Mouse (Mus musculus): ENCODE measurements around the gene Srp9.

Gene Srp9

DNA sequence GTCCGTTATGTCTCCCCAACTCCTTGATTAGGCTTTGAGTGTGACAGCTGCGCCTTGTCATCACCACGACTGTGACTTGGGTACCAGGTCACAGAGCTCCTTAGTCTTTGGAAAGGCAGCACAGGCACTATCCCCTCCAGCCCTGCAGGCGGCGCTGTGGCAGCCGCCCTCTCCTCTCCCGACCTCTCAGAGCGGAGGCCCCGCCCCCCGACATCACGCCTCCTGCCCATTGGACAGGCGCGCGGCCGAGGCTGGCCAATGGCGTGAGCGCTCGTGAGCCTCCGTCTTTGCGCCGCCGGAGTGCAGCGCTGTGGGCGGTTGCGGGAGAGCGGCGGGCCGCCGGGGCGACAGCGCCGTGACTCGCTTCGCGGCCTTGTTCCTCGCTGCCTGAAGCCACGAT, at the start of gene Srp9:
Gene Srp9 (plus strand): TSS at position 232 of the 400 bp plus-strand sequence.
- DNase-seq: peak; percentile 98

DNA sequence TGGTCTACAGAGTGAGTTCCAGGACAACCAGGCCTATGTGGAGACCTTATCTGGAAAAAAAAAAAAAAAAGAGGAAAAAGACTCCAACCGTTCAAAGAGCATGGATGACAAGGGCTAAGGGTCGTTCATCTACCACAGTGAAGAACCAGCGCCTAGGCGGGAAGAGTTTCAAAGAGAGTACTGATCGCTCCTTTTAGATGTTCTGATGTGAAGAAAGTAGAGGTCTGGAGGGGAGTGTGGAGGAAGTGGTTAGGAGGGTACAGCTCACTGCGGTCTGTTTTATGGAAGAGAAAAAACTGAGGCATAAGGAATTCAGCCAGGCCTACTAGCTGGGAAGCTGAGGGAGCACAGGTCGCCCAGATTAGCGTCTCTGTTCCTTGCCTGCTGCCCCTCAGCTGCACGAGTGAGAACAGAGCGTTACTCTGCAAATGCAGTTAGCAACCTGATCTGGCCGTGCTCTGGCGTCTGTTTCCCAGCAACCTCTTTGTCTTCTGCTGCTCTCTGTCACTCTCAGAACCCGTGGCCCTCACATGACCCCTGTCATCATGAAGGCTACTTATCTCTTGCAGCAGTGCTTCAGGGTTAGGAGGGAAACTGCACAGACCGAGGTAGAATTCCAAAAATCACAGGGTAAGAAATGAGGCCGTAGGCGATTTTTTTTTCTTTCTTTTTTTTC, 42.7 kb upstream of the Srp9 start:
- DNase-seq: no peak

DNA sequence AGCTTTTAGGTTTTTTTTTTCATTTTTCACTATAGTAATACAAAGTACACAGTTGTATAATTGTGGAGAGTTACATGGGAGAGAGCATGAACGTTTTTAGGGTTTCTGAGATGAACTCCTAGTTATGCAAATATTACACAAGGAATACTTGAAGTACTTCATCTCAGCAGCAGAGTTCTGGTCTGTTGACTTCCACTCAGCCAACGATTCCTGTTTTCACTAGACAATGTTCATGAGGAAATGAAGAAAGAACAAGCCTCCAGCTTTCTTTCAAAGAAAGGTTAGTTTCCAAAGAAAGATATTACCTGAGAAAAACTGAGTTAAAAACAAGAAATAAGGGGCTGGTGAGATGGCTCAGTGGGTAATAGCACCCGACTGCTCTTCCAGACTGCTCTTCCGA, 41.1 kb upstream of the Srp9 start:
- DNase-seq: no peak

DNA sequence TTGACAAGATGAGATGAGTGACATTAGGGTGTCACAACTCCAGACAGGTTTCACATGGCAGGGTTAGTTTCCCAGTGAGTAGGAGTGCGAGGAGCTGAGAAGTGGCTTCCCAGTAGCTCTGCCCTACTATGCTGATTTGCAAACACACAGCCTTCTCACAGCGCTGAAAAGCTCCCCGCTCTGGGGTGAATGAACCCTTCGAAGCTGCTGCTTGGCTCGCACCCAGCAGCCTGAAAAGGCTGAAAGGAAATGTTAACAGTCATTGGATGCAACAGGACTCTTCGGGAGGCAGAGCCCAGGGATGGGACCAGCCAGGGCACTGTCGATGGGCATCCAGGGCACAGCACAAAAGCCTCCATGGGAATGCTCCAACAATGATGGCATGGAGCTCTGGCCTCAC, 37.8 kb upstream of the Srp9 start:
- peak; percentile 14 for DNase-seq

DNA sequence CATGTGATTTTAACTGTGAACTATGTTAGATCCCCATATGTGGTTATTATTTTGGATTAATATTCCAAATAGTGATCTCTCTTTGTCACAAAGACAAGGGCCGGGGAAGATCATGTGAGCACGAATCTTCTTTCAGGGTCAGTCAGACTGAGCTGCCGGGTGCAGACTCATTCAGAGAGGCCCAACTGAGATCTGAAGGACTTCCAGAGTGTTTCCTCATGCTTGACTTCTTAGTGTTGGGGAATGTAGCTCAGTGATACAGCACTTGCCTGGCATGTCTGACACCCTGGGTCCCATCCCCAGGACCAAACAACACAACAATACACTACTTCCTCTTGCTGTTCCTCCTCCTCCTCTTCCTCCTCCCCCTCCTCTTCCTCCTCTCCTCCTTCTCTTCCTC, 37.2 kb upstream of the Srp9 start:
- no peak for DNase-seq

DNA sequence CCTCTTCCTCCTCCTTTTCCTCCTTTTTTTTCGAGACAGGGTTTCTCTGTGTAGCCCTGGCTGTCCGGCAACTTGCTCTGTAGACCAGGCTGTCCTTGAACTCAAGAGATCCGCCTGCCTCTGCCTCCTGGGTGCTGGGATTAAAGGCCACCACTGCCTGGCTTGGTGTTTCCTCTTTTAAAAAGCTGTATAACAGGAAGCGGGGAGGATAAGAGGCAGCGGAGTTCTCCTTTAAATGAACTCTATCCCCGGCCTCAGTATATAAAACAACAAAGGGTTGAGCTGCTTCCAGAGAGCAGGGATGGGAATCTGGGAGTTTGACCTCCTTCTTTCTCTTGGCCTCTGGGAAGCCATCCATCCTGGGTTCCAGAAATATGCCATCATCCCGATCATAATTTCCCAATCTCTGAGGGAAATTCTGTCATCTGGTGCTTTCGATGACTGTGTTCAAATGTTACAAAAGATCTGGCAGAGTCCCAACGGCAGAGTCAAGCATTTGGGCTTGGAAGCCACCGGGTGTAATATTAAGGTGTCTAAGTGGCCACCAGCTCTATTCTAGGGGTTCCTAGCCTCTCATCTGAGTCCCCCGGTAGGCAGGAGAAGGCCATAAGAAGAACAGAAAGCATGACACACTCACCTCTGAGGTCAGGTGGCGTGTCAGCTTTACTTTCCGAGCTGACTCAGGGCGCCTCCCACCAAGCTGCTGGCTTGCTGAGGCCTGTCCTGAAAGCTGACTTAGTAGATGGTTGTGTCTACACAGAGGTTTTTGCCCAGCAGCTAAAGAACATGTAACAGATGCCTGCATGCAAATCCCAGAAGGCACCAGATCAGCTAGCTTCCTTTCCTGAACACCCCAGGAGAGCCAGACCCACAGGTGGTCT, 36.5 kb upstream of the Srp9 start:
- no peak for DNase-seq

DNA sequence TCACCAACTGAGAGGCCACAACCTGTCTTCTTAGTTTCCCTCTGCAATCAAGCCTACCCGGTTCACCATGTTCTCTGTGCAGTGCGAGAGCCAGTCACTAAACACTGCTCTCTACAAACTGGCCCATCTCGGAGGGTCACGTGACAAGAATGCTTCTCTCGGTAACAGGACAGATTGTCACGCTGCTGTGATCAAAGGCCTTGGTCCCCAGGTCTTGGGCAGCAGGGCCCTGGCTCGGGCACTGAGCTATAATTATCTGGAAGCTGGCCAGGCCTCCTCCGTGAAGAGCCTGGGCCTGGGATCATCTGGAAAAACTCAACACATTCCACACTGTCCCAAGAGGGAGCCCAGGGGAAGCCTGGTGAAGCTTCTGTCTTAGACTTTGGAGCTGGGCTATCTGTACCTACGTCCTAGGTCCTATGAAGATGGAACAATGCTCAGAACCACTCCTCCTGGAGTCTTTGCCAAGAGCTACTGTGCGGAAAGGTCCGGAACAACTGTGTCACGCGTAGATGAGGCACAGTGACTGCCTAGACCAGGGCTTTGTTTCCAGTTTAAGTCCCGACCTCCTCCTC, 35.6 kb upstream of the Srp9 start:
- DNase-seq: peak; percentile 26

DNA sequence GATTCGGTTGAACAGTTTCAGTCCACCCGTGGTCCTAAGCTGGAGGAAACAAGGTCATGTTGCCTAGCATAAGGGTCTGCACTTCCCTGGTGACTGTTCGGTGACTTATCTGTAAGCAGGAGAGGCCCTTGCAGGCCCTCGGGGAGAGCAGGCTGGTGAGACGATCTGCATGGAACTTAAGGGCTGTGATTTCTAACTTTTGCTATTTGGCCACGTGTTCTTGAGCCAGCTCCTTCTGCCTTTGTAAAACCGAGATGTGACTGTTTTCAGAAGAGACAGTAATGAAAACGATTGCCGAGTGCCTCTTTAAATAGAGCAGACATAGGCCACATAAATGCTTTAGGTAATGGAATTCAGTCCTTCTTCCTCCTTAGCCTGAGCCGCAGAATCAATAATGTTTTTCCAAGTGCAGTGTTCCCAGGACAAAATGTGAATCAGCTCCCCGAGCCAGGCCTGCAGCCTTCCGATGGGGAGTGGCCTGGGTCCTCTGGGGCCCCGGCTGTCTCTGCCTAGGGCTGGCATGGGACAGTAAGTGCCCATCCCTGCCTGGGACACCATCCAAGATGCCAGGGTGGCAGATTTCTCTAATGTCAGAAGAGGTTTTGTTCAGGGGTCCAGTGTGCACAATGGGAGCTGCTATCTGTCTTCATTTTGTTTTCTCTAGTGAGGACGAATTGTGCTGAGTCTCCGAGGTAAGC, 34.8 kb upstream of the Srp9 start:
- no peak for DNase-seq

DNA sequence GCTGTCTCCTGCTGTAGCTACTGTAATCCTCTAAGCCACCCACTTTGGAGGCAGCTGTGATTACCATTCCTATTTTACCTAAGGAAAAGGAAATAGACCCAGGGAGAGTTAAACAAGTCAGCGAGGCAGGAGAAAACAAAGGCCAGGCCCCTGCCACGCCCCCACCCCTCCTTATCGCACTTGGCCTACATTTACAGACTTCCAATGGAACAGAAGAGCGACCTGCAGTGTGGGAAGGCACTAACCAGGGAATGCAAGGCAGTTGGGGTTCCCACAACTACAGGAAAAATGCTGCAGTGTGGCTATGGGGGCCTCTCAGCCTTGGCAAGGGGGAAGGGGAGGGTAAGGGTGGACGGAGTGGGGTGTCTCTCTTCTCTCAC, 34.2 kb upstream of the Srp9 start:
- DNase-seq: no peak

DNA sequence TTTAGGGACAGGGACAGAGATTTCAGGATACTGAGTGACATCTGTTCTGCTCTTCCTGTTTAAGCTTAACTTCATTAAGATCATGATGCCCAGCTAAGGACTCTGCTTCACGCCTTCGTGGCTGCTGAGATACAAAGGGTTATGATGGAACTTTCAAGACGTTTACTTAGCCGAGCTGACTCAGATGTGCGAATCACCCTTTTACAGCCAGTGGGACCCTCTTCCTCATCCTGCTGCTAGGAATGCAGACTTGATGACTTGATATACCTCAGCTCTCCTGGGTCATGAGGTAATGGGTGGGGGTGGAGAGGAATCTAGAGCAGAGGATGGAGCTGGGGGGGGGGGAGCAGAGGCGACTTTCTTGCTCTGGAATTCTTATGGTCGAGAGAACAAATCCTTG, 33.3 kb upstream of the Srp9 start:
- DNase-seq: no peak

DNA sequence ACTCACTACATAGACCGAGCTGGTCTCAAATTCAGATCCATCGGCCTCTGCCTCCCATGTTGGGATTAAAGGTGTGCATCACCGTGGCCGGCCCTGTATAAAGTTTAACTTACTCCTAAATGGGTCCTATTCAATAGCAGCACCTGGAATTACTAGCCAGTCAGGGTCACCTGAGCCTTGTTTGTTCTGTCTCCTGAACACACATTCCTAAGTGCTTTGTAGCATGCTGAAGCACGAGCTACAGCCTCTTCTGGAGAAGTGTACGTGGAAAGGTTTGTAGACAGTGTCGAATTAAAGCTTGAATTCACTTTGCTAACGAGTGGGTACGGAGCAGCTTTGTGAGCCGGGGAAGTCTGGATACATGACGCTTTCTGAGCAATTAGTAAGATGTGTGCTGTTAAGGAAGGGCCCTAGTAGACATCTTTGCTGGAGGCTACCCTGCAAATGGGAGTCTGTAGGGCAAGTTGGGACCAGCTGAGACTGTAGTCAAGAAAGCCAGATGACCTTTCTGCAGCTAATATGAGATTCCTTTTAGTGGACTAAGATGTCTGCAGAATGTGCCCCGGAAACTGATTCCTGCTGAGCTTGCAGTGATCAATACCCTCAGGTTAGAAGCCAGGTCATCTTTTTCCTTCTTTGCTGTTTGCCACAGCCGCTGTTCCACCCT, 32.7 kb upstream of the Srp9 start:
- no peak for DNase-seq

DNA sequence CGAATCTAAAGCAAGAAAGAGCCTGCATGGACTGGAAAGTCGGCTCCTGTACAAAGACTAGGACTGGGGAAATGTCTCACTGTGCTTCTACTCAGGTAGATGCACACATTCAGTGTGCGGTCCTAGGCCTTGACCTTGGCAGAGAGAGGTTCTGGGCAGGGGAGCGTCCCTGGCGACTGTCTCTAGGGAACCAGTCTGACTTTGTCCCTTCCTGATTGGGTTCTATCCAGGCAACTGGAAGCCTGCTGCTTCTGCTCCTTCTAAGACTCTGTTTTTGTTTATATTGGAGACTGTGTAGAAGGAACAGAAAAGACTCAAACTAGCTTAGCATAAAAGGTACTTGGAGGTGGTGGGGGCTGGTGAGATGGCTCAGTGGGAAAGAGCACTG, 32.1 kb upstream of the Srp9 start:
- DNase-seq: no peak

DNA sequence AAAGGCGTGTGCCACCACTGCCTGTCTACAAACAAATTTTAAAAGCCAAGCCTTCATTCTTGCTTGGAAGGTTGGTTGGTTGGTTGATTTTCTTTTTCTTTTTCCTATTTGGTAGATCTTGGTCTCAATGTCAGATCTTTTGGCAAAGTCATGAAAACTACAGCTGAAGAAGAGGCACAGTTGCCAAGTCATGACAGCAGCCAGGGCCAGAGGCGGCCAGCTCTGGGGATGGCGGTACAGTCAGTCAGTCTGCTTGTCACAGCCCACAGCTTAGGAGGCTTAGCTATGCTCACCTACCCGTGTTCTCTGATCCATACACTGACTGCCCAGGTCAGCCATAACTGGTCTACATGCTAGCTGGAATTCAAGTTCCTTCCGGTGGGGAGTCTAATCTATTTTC, 31.1 kb upstream of the Srp9 start:
- no peak for DNase-seq

DNA sequence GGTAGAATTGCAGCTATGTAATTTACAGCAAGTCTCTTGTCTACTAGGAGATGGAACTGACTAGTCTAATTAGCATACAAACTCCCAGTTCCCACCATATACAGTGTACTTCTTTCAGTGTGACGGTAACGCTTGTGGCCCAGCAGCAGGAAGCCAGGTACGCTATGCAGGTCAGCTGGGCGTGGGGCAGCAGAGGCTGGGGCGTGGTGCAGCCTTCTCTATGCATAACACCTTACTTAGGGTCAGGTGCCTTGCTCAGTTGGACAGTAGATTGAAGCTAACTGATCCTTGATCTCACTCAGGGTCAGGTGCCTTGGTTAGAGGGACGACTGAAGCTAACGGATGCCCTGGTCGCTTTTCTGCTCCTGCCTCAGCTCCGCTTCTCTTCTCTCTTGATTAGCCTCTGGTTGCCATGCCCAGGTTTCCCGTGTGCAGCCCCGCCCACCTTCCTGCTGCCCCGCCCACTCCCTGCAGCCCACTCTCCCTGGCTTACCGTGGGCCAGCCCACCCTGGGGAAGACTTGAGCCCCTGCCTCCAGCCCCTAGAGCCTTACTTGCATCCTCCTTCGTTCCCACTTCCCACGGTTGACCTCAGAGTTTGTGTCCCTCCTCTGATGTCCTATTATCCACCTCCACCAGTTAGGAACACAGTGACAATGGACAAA, 29.9 kb upstream of the Srp9 start:
- no peak for DNase-seq

DNA sequence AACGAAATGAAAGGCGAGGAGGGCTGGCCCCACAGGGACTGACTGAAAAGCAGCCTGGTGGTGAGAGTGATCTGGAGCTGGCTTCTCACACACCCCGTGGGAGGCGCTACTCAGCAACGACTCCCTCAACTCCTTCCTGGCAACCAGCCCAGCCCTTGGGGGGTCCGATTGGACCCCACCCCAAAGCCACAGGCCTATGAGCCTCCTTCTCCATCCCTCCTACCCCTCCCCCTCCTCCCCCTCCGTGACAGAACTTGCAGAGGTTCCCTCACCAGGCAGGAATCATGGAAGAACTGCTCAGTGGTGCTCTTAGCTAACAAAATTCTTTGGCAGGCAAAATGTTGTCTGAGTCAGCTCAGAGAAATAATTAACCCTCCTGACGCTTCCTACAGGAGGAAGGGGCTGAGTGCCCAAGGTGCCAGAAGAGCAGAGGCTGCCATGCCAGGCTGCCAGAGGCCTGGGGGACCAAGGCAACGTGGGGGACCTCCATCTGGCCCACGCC, 29.2 kb upstream of the Srp9 start:
- no peak for DNase-seq

DNA sequence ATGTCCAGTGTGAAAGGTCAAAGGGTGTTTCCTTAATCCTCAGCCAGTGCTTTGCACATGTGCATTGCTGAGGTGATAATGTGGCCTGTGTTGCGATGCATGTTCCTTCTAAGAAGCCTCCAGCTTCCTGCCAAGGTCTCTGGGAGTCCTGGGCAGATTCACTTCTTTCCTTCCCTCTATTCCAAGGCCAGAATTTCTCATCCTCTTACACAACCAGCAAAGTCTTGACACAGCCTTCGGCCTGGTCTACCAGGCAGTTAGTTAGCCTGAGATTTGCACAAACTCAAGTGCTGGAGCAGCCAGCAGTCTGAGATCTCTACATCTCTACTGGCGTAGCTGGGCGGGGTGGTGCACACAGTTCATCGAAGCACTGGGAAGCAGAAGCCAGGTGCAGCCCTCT, 27.8 kb upstream of the Srp9 start:
- DNase-seq: no peak

DNA sequence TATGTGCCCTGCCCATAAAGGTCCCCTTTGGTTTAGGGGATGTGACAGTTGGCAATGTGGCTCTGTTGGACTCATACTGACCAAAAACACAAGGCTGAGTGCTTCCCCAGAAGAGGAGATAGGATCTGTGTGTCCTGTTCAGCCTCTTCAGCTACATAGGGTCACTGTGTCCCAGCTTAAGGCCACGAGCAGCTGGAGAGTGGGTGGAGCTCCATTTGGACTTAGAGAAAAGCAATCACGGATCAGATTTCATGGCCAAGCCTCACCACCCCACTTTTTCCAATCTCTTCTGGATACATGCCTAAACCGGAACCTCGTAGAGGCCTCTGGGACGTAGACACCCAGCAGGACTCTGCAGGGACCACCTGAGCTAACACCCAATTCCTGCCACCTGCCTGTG, 25.5 kb upstream of the Srp9 start:
- no peak for DNase-seq

DNA sequence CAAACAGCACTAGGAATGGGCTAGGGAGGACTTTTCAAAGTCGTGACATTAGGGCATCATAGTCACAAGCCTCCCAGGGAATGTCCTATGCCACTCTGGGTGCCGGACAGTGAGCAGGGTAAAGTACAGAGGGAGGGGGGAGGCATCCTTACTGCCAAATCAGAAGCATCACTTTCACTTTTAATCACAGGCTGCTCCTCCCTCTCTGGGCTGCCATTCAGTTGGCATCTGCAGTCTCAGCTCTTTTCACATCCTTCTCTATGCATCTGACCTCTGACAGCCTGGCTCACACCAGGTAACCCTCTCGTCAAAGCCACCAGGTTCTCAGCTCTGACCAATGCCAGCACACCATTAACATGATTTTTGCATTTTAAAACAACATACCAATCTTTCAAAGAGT, 24.1 kb upstream of the Srp9 start:
- no peak for DNase-seq

DNA sequence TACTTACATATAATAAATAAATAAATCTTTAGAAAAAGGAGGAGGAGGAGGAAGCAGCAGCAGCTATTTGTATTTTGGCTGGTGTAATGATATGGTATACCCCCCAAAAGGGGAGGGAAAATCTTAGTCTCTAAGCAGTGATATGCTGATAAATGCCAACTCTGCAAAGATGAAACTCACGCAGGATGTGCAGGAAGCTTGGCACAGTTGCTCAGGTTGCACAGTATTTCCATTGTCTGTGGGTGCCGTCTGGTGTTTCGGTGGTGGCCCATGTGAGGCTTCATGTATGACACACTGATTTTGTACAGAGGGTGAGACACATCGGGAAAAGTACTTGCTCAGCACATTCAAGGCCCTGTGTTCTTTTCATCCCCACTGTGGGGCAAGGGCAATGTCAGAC, 23.1 kb upstream of the Srp9 start:
- DNase-seq: no peak

DNA sequence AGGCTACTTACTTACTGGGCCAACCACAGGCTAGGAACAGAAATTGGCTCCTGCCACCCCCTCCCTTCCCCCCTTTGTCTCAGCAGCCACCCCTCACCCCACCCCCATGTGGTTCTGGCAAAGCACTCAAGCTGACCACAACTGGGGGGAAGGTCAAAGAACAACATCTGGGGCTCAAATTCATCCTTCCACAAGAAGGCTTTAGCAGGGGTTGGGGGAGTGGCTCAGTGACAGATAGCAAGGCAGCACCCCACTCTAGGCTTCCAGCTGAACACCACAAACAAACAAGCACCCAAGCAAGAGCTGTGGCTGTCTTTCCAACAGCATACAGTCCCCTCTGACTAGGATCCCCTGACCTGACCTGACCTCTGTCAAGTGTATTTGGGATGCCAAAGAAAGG, 21.8 kb upstream of the Srp9 start:
- DNase-seq: no peak

DNA sequence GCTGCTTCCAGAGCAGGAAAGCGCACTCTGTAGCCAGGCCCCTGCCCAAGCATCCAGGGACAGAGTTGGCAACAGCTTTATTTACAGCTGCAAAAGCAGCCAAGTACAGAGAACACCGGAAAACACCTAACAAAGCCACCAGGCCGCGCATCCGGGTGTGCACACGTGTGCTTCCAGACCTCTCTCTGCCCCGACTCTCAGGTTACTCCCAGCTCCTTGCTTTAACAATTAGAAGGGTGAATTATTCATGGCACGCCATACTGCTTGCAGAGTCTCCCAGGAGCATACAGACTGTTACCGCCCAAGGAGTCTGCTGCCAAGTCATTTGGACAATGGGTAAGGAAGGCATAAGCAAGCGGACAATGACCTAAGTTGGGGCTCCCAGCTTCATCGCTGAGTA, 21.1 kb upstream of the Srp9 start:
- no peak for DNase-seq

DNA sequence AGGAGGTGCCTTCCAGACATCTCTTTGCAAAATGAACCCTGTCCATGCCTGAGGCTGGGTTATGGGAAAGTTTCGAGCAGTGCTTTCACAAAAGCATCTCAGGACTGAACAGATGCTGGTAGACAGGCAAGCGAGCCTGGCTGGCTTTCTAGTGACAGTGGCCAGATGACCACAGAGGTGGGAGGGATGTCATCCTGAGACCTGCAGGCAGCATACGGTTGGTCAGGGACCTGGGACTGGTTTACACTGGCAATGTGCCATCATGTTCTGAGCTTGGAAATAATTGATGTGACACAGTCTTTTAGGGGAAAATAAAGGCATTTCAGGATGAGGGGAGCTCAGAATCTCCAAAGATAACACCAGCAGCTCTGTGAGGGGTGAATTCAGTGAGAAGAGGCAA, 19.5 kb upstream of the Srp9 start:
- no peak for DNase-seq
